Mouse (Mus musculus): Measurements from ENCODE around the gene Samd14. TPM values are rescaled to one million over a fixed set of nuclear protein-coding genes. Genes with fewer than 3 reads are reported as not detected.

The Samd14 gene
- polyA plus RNA-seq, 1 experiment from 2014 or later: 57.8 TPM

GRCm38 (mm10) chr11:95053062-95053461, 43.4 kb downstream of the Samd14 start:
- no peak overlapping the region for H3K9ac ChIP-seq (ENCODE audit: low read depth, low read length)
- peaks cover 6% of the 10 kb centered on the region; the same call in 1 of the 2 replicates for H3K27me3 ChIP-seq (replicated peaks; ENCODE audit: control insufficient read depth, insufficient read depth, low read length)
- WGBS: 67% methylated on average over 9 of the region's 9 CpGs

DNA sequence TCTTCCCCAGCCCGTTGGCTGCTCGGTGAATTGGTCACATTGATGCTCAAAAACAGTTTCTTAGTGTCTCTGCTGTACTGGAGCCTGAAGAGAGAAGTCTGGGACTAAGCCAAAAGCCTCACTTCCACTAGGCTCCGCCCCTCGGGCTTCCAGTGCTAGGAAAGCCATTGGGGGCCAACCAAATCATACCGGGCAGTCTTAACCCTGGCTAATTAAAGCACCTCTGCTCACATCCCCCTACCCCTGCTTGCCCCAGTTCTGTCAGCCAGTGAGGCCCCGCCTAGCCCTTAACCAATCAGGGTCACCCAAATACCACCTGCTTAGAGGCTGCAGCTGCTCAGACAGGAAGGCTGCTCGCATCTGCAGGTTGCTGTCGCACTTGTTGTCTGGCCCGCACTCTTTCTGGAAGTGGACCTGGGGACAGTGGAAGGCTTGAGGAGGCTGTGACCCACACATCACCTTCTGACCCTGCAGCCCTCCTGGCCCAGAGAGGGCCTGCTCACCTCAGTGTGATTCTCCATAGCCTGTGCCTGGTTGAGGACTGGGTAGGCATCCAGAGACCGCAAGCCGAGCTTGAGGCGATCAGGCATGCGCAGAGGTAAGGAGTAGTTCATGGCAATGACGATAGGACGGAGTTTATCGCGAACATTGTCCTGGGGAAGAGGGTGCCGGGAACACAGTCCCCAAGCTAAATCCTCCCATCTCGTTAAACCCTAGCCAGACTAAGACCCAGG, 47.3 kb downstream of the Samd14 start:
- DNase-seq (ENCODE audit: low spot score) (no peak), ATAC-seq (replicated peaks; ENCODE audit: low FRiP score) (no peak)
- Histone ChIP-seq H3K4me3 (ENCODE audit: low read depth, low read length) (no peak overlapping the region), H3K4me2 (no peak overlapping the region), H3K4me1 (replicated peaks; ENCODE audit: control insufficient read depth, insufficient read depth, low read length) (no peaks in the 10 kb centered on the region), H3K9me3 (ENCODE audit: control insufficient read depth, low read length) (no peaks in the 10 kb centered on the region), H3K9ac (ENCODE audit: low read depth, low read length) (no peak overlapping the region), H3K27ac (ENCODE audit: low read depth, low read length) (no peak overlapping the region), H3K36me3 (ENCODE audit: control insufficient read depth, insufficient read depth, low read length) (no peaks in the 10 kb centered on the region; the same call in 1 of the 2 replicates), H3K27me3 (replicated peaks; ENCODE audit: control insufficient read depth, insufficient read depth, low read length) (peaks cover 6% of the 10 kb centered on the region; the same call in 1 of the 2 replicates)
- WGBS: 43% methylated on average over 19 of the region's 19 CpGs

More at GRCm38 (mm10) chr11:95053062-95053461, 43.4 kb downstream of the Samd14 start:
- Histone ChIP-seq H3K4me1 (replicated peaks; ENCODE audit: control insufficient read depth, insufficient read depth, low read length) (no peaks in the 10 kb centered on the region), H3K36me3 (ENCODE audit: control insufficient read depth, insufficient read depth, low read length) (no peaks in the 10 kb centered on the region; the same call in 1 of the 2 replicates), H3K9me3 (ENCODE audit: control insufficient read depth, low read length) (no peaks in the 10 kb centered on the region), H3K27ac (ENCODE audit: low read depth, low read length) (no peak overlapping the region), H3K4me3 (ENCODE audit: low read depth, low read length) (no peak overlapping the region), H3K4me2 (no peak overlapping the region)
- no peak for DNase-seq (ENCODE audit: low spot score)
- ATAC-seq (replicated peaks; ENCODE audit: low FRiP score): no peak

DNA sequence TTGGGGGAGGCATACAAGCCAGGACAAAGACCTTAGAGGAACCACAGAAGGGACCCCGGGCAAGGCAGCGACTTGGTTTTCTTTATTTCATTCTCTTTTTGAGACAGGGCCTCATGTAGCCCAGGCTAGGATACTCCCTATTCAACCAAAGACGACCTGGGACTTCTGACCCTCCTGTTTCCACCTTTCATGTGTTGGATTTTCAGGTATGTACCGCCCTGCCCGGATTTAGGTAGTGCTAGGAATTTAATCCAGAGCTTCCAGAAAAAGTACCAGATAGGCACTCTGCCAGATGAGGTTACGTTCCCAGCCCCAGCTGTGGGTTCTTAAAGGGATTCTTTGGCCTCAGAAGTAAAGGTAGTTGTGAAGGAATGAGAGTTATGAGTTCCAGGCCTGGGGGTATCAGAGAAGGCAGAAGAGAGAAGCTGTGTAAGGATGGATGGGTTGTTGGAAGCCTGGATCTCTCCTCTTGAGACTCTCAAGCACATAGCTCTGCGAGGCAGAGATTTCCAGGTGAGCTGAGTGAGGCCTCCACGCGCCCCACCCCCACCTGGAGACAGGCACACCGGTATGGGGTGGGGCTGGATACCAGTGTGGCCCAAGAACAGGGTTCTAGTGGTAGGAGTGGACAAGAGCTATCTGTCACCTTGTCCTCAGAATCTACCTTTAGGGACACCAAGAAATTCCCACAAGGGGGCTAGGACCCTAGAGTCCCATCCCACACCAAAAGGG, 59.7 kb downstream of the Samd14 start:
- no peak overlapping the region for H3K4me3 ChIP-seq (ENCODE audit: low read depth, low read length)
- no peaks in the 10 kb centered on the region for H3K4me1 ChIP-seq (replicated peaks; ENCODE audit: control insufficient read depth, insufficient read depth, low read length)
- peaks cover 12% of the 10 kb centered on the region for H3K27me3 ChIP-seq (replicated peaks; ENCODE audit: control insufficient read depth, insufficient read depth, low read length)
- H3K4me2 ChIP-seq: no peak overlapping the region
- H3K36me3 ChIP-seq (ENCODE audit: control insufficient read depth, insufficient read depth, low read length): peaks cover 2% of the 10 kb centered on the region; the same call in 1 of the 2 replicates
- no peaks in the 10 kb centered on the region for H3K9me3 ChIP-seq (ENCODE audit: control insufficient read depth, low read length)
- DNase-seq (ENCODE audit: low spot score) (no peak), ATAC-seq (replicated peaks; ENCODE audit: low FRiP score) (no peak)
- no peak overlapping the region for H3K9ac ChIP-seq (ENCODE audit: low read depth, low read length)
- no peak overlapping the region for H3K27ac ChIP-seq (ENCODE audit: low read depth, low read length)
- WGBS: 75% methylated on average over 10 of the region's 10 CpGs

DNA sequence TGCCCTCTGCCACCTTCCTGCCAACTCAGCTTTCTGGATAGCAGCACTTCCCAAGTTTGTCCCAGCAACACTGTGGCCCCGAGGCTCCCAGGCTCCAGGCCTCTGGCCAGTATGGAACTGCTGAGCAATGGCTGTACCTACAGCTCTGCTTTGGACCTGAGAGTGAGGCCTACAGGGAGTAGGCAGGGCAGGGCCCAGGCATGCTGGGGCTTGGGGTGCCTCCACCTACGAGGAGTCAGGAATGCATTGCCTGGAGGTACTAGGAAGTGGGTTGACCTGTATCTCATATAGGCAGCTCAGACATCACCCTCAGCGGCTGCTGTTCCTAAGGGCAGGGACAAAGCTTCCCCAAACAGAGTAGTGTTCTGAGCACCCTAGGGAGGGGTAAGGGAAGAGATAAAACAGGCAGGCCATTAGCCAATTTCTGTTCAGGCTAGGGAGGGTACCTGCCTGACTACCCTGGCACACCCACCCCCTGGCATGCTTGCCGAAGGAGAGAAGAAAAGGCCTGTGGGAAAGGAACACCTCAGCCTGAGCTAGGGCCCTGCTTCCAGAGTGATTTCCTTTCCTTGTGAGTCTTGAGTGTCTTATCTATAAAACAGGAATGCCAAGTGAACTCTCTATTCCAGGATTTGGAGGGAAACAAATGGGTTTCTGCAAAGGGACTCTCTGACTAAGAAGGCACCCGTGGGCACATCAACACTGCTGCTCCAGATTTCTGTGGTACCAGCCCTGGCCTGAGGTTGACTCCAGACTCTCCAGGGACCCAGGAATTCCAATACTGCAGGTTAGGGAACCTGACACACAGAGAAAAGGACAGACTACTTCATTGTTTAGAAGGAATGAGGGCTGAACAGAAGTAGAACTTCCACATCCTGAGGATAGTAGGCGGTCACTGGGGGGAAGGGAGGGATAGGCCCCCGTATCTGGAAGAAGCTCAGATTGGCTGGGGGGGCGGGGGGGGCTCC, 60.7 kb downstream of the Samd14 start:
- Histone ChIP-seq H3K4me2 (no peak overlapping the region), H3K36me3 (ENCODE audit: control insufficient read depth, insufficient read depth, low read length) (peaks cover 2% of the 10 kb centered on the region; the same call in 1 of the 2 replicates), H3K27ac (ENCODE audit: low read depth, low read length) (no peak overlapping the region), H3K4me3 (ENCODE audit: low read depth, low read length) (no peak overlapping the region), H3K9me3 (ENCODE audit: control insufficient read depth, low read length) (no peaks in the 10 kb centered on the region), H3K4me1 (replicated peaks; ENCODE audit: control insufficient read depth, insufficient read depth, low read length) (peaks cover 4% of the 10 kb centered on the region; the same call in 1 of the 2 replicates), H3K9ac (ENCODE audit: low read depth, low read length) (no peak overlapping the region), H3K27me3 (replicated peaks; ENCODE audit: control insufficient read depth, insufficient read depth, low read length) (peaks cover 23% of the 10 kb centered on the region)
- DNase-seq (ENCODE audit: low spot score) (no peak), ATAC-seq (replicated peaks; ENCODE audit: low FRiP score) (no peak)
- WGBS: 61% methylated on average over 8 of the region's 8 CpGs

- no peaks in the 10 kb centered on the region for H3K36me3 ChIP-seq (ENCODE audit: control insufficient read depth, insufficient read depth, low read length)
These were observed 61.6 kb downstream of the Samd14 start for GRCm38 (mm10) chr11:95071266-95071665.

GRCm38 (mm10) chr11:95072136-95072535, 62.5 kb downstream of the Samd14 start:
- no peak overlapping the region for H3K27ac ChIP-seq (ENCODE audit: low read depth, low read length)
- H3K4me2 ChIP-seq: no peak overlapping the region
- no peak overlapping the region for H3K9ac ChIP-seq (ENCODE audit: low read depth, low read length)
- no peaks in the 10 kb centered on the region for H3K9me3 ChIP-seq (ENCODE audit: control insufficient read depth, low read length)
- ATAC-seq (replicated peaks; ENCODE audit: low FRiP score) (no peak), DNase-seq (ENCODE audit: low spot score) (no peak)
- no peaks in the 10 kb centered on the region for H3K36me3 ChIP-seq (ENCODE audit: control insufficient read depth, insufficient read depth, low read length)
- H3K27me3 ChIP-seq (replicated peaks; ENCODE audit: control insufficient read depth, insufficient read depth, low read length): peaks cover 40% of the 10 kb centered on the region
- peaks cover 8% of the 10 kb centered on the region for H3K4me1 ChIP-seq (replicated peaks; ENCODE audit: control insufficient read depth, insufficient read depth, low read length)
- WGBS: 62% methylated on average over 8 of the region's 8 CpGs
- H3K4me3 ChIP-seq (ENCODE audit: low read depth, low read length): no peak overlapping the region

More at GRCm38 (mm10) chr11:95071266-95071665, 61.6 kb downstream of the Samd14 start:
- DNase-seq (ENCODE audit: low spot score) (no peak), ATAC-seq (replicated peaks; ENCODE audit: low FRiP score) (no peak)
- WGBS: 48% methylated on average over 7 of the region's 7 CpGs
- Histone ChIP-seq H3K9ac (ENCODE audit: low read depth, low read length) (no peak overlapping the region), H3K4me1 (replicated peaks; ENCODE audit: control insufficient read depth, insufficient read depth, low read length) (peaks cover 8% of the 10 kb centered on the region; the same call in 1 of the 2 replicates), H3K9me3 (ENCODE audit: control insufficient read depth, low read length) (no peaks in the 10 kb centered on the region), H3K4me2 (no peak overlapping the region), H3K27me3 (replicated peaks; ENCODE audit: control insufficient read depth, insufficient read depth, low read length) (peaks cover 31% of the 10 kb centered on the region), H3K4me3 (ENCODE audit: low read depth, low read length) (no peak overlapping the region), H3K27ac (ENCODE audit: low read depth, low read length) (no peak overlapping the region)

GRCm38 (mm10) chr11:95072804-95073203, 63.1 kb downstream of the Samd14 start:
- H3K27ac ChIP-seq (ENCODE audit: low read depth, low read length): no peak overlapping the region

DNA sequence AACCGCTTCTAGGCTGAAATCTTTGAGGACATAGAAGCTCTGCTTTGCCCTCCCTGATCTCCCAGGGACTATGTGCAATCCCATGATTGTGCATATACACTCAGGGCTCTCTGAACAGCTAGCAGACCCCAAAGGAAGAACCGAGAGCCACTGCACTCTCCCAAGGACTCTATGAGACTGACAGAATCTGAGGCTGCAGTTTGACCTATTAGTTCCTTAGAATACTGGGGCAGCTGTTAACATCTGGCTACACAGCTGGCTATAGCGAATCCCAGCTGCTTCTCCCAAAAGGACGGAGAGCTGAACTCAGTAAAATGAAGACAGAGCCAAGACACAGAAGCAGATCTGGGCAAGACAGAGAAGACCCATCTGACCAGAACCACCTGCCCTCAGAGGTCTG, 64.2 kb downstream of the Samd14 start:
- H3K27me3 ChIP-seq (replicated peaks; ENCODE audit: control insufficient read depth, insufficient read depth, low read length): peaks cover 55% of the 10 kb centered on the region
- H3K4me1 ChIP-seq (replicated peaks; ENCODE audit: control insufficient read depth, insufficient read depth, low read length): peaks cover 12% of the 10 kb centered on the region
- DNase-seq (ENCODE audit: low spot score) (no peak), ATAC-seq (replicated peaks; ENCODE audit: low FRiP score) (no peak)
- H3K4me2 ChIP-seq: no peak overlapping the region
- H3K9me3 ChIP-seq (ENCODE audit: control insufficient read depth, low read length): no peaks in the 10 kb centered on the region
- no peak overlapping the region for H3K27ac ChIP-seq (ENCODE audit: low read depth, low read length)
- WGBS: 71% methylated on average over 4 of the region's 4 CpGs
- H3K4me3 ChIP-seq (ENCODE audit: low read depth, low read length): no peak overlapping the region
- no peaks in the 10 kb centered on the region for H3K36me3 ChIP-seq (ENCODE audit: control insufficient read depth, insufficient read depth, low read length)
- H3K9ac ChIP-seq (ENCODE audit: low read depth, low read length): no peak overlapping the region

More at GRCm38 (mm10) chr11:95072804-95073203, 63.1 kb downstream of the Samd14 start:
- Histone ChIP-seq H3K4me2 (no peak overlapping the region), H3K9ac (ENCODE audit: low read depth, low read length) (no peak overlapping the region), H3K4me1 (replicated peaks; ENCODE audit: control insufficient read depth, insufficient read depth, low read length) (peaks cover 8% of the 10 kb centered on the region), H3K36me3 (ENCODE audit: control insufficient read depth, insufficient read depth, low read length) (no peaks in the 10 kb centered on the region), H3K4me3 (ENCODE audit: low read depth, low read length) (no peak overlapping the region), H3K27me3 (replicated peaks; ENCODE audit: control insufficient read depth, insufficient read depth, low read length) (peaks cover 46% of the 10 kb centered on the region), H3K9me3 (ENCODE audit: control insufficient read depth, low read length) (no peaks in the 10 kb centered on the region)
- DNase-seq (ENCODE audit: low spot score) (no peak), ATAC-seq (replicated peaks; ENCODE audit: low FRiP score) (no peak)
- 69% methylated on average over 5 of the region's 5 CpGs for WGBS
